Mouse (Mus musculus) intestine, postnatal 0 days (tissue): ENCODE data around the gene Btbd7. TPM values are rescaled to one million over a fixed set of nuclear protein-coding genes. Genes with fewer than 3 reads are reported as not detected.
A peak's percentile ranks its signal among the peaks of the same experiment; 100 is the strongest.

ENCODE experiments used
- ATAC-seq: fragments of 200-750 bp; cut with Nextera tagmentation; 2 replicates; pipeline ENCODE4 v1.8.0; 2017; ENCODE audit warnings: mild to moderate bottlenecking, moderate TSS enrichment, moderate library complexity
- H3K27ac ChIP-seq: fragments of 300-500 bp; sonication (generic); 2 replicates; pipeline ENCODE4 v1.5.1; 2014; ENCODE audit warnings: mild to moderate bottlenecking, low read depth, low read length, moderate library complexity
- H3K27me3 ChIP-seq: fragments of 300-500 bp; sonication (generic); replicated peaks from 2 replicates; pipeline ENCODE4 v1.6.1; 2014; ENCODE audit warnings: low read length, mixed read lengths; ENCODE audit not compliant: control insufficient read depth, insufficient read depth
- H3K36me3 ChIP-seq: fragments of 300-500 bp; sonication (generic); 2 replicates; pipeline ENCODE4 v1.6.1; 2014; ENCODE audit warnings: mild to moderate bottlenecking, moderate library complexity; ENCODE audit not compliant: control insufficient read depth, insufficient read depth
- H3K4me1 ChIP-seq: fragments of 300-500 bp; sonication (generic); replicated peaks from 2 replicates; pipeline ENCODE4 v1.6.1; 2014; ENCODE audit warnings: antibody characterized with exemption, low read length, mixed read lengths; ENCODE audit not compliant: control insufficient read depth, insufficient read depth
- H3K4me2 ChIP-seq: fragments of 300-500 bp; sonication (generic); replicated peaks from 2 replicates; pipeline ENCODE4 v1.6.1; 2014; ENCODE audit warnings: low read depth, mild to moderate bottlenecking, moderate library complexity
- H3K4me3 ChIP-seq: fragments of 300-500 bp; sonication (generic); 2 replicates; pipeline ENCODE4 v1.5.1; 2014; ENCODE audit warnings: low read depth, low read length
- H3K9ac ChIP-seq: fragments of 300-500 bp; sonication (generic); 2 replicates; pipeline ENCODE4 v1.6.1; 2014; ENCODE audit warnings: mild to moderate bottlenecking, low read depth, low read length
- H3K9me3 ChIP-seq: fragments of 300-500 bp; sonication (generic); 2 replicates; pipeline ENCODE4 v1.6.1; 2016; ENCODE audit warnings: mixed run types; ENCODE audit not compliant: control insufficient read depth
- CTCF ChIP-seq: sonication (generic); IDR thresholded peaks from 2 replicates; pipeline ENCODE4 v1.5.1; 2016; ENCODE audit warnings: low read depth, mild to moderate bottlenecking, control low read depth, antibody characterized with exemption, moderate library complexity
- WGBS: fragments of 180-500 bp; shearing (Covaris S2); extraction: QIAGEN DNeasy Blood & Tissue Kit; methylation state at CpG from one replicate; pipeline ENCODE4 v1.1.7; 2014; 5-methylcytosine and 5-hydroxymethylcytosine counted together
- polyA plus RNA-seq: library from polyadenylated mRNA; unstranded; fragments of >200 nt; fragmentation: Nextera tagmentation; extraction: Ambion mirVana; gene quantifications from 2 replicates; pipeline ENCODE4 v1.2.1, GENCODE M21; 2015

The Btbd7 gene
- polyA plus RNA-seq = 7.8 and 8.8 TPM in 2 replicates

- ATAC-seq = peak; percentile 95
- peak within 1 kb of the TSS; percentile 98 for H3K27ac ChIP-seq
- H3K9me3 ChIP-seq = no peaks in the 10 kb centered on the region
- no peaks in the 10 kb centered on the region for H3K36me3 ChIP-seq
- H3K27me3 ChIP-seq = no peaks in the 10 kb centered on the region
- H3K9ac ChIP-seq = peak within 1 kb of the TSS; percentile 97
- H3K4me2 ChIP-seq = peak within 1 kb of the TSS; percentile 81
- H3K4me3 ChIP-seq = peak within 1 kb of the TSS; percentile 97
- H3K4me1 ChIP-seq = peaks cover 8% of the 10 kb centered on the region
- no peak for TF ChIP-seq CTCF
- under 1% methylated on average over 62 of the region's 95 CpGs for WGBS
Observed at GRCm38 (mm10) chr12:102878031-102878823, at the start of gene Btbd7. TSS of gene Btbd7 (minus strand) at chr12:102878471.

- no peak overlapping the region for H3K4me3 ChIP-seq
Observed at GRCm38 (mm10) chr12:102916073-102916472, 37.8 kb upstream of the Btbd7 start.

GRCm38 (mm10) chr12:102908191-102908590, 29.9 kb upstream of the Btbd7 start:
- H3K27ac ChIP-seq = no peak overlapping the region
- no peak overlapping the region for H3K4me3 ChIP-seq
- H3K9me3 ChIP-seq = no peaks in the 10 kb centered on the region
- no peak for TF ChIP-seq CTCF
- no peak for ATAC-seq
- no peaks in the 10 kb centered on the region for H3K36me3 ChIP-seq
- H3K9ac ChIP-seq = no peak overlapping the region
- 39% methylated on average over 3 of the region's 3 CpGs for WGBS
- H3K4me2 ChIP-seq = no peak overlapping the region
- H3K27me3 ChIP-seq = no peaks in the 10 kb centered on the region
- no peaks in the 10 kb centered on the region for H3K4me1 ChIP-seq

More at GRCm38 (mm10) chr12:102916073-102916472, 37.8 kb upstream of the Btbd7 start:
- TF ChIP-seq CTCF = no peak
- Histone ChIP-seq H3K27me3 (no peaks in the 10 kb centered on the region), H3K9me3 (no peaks in the 10 kb centered on the region), H3K27ac (no peak overlapping the region), H3K9ac (no peak overlapping the region), H3K36me3 (no peaks in the 10 kb centered on the region), H3K4me1 (no peaks in the 10 kb centered on the region), H3K4me2 (no peak overlapping the region)
- no peak for ATAC-seq
- 46% methylated on average over 2 of the region's 2 CpGs for WGBS

GRCm38 (mm10) chr12:102899091-102899490, 20.8 kb upstream of the Btbd7 start, which contains the start of gene Cox8c:
TSS of gene Cox8c (plus strand) at chr12:102899316.
- no peak within 1 kb of the TSS for H3K27ac ChIP-seq
- no peaks in the 10 kb centered on the region for H3K4me1 ChIP-seq
- TF ChIP-seq CTCF = no peak
- ATAC-seq = no peak
- no peak within 1 kb of the TSS for H3K4me3 ChIP-seq
- no peak within 1 kb of the TSS for H3K9ac ChIP-seq
- H3K4me2 ChIP-seq = no peak within 1 kb of the TSS
- no peaks in the 10 kb centered on the region for H3K9me3 ChIP-seq
- H3K36me3 ChIP-seq = no peaks in the 10 kb centered on the region
- no peaks in the 10 kb centered on the region for H3K27me3 ChIP-seq
- 90% methylated on average over 17 of the region's 17 CpGs for WGBS

- peaks cover 3% of the 10 kb centered on the region; the same call in 1 of the 2 replicates for H3K9me3 ChIP-seq
- H3K4me1 ChIP-seq = no peaks in the 10 kb centered on the region
- no peak for ATAC-seq
- TF ChIP-seq CTCF = no peak
- H3K36me3 ChIP-seq = no peaks in the 10 kb centered on the region
- H3K9ac ChIP-seq = no peak overlapping the region
- 70% methylated on average over 5 of the region's 5 CpGs for WGBS
- H3K4me2 ChIP-seq = no peak overlapping the region
- no peak overlapping the region for H3K4me3 ChIP-seq
- no peaks in the 10 kb centered on the region for H3K27me3 ChIP-seq
- no peak overlapping the region for H3K27ac ChIP-seq
Observed at GRCm38 (mm10) chr12:102888568-102888967, 10.3 kb upstream of the Btbd7 start.

- TF ChIP-seq CTCF = no peak
- ATAC-seq = no peak
- no peak overlapping the region for H3K4me3 ChIP-seq
- H3K27me3 ChIP-seq = no peaks in the 10 kb centered on the region
- no peak overlapping the region for H3K27ac ChIP-seq
- H3K9me3 ChIP-seq = peaks cover 3% of the 10 kb centered on the region; the same call in 1 of the 2 replicates
- H3K4me2 ChIP-seq = no peak overlapping the region
- 68% methylated on average over 10 of the region's 10 CpGs for WGBS
- no peaks in the 10 kb centered on the region for H3K36me3 ChIP-seq
- H3K9ac ChIP-seq = no peak overlapping the region
- no peaks in the 10 kb centered on the region for H3K4me1 ChIP-seq
Observed at GRCm38 (mm10) chr12:102887366-102887765, 9.1 kb upstream of the Btbd7 start.
